Mouse (Mus musculus): Measurements from ENCODE around the gene Xlr5c. TPM values are rescaled to one million over a fixed set of nuclear protein-coding genes. Genes with fewer than 3 reads are reported as not detected.

Xlr5c gene
- polyA plus RNA-seq, 1 experiment from 2014 or later: not detected

Other genes with a start within 250 kb of the Xlr5c start
- gene Pnma3, start 228.2 kb downstream of the Xlr5c start, polyA plus RNA-seq (2016; fragmentation: Nextera tagmentation; extraction: Ambion mirVana): 1.1 TPM in 2 replicates
- 0.97 and 1.0 TPM in 2 replicates for gene Xlr4a, start 210.5 kb downstream of the Xlr5c start, polyA plus RNA-seq (2016; fragmentation: Nextera tagmentation; extraction: Ambion mirVana)
- 4.2 and 6.4 TPM in 2 replicates for gene Xlr3a, start 195.9 kb downstream of the Xlr5c start, polyA plus RNA-seq (2016; fragmentation: Nextera tagmentation; extraction: Ambion mirVana)
- gene Gm14685, start 175.9 kb downstream of the Xlr5c start, polyA plus RNA-seq (2016; fragmentation: Nextera tagmentation; extraction: Ambion mirVana): 0.45 TPM in 1 of 2 replicates, not detected in the other
- not detected in 2 replicates for gene Xlr5b, start 144.2 kb downstream of the Xlr5c start, polyA plus RNA-seq (2016; fragmentation: Nextera tagmentation; extraction: Ambion mirVana)
- 0.15 and 0.51 TPM in 2 replicates for gene DXBay18, start 143.5 kb downstream of the Xlr5c start, polyA plus RNA-seq (2016; fragmentation: Nextera tagmentation; extraction: Ambion mirVana)
- not detected in 2 replicates for gene Spin2d, start 116.0 kb downstream of the Xlr5c start, polyA plus RNA-seq (2016; fragmentation: Nextera tagmentation; extraction: Ambion mirVana)
- 18.8 and 20.3 TPM in 2 replicates for gene Xlr3b, start 100.8 kb downstream of the Xlr5c start, polyA plus RNA-seq (2016; fragmentation: Nextera tagmentation; extraction: Ambion mirVana)
- gene Xlr4b, start 78.6 kb downstream of the Xlr5c start, polyA plus RNA-seq (2016; fragmentation: Nextera tagmentation; extraction: Ambion mirVana): 0.63 and 1.2 TPM in 2 replicates
- gene F8a, start 64.7 kb downstream of the Xlr5c start, polyA plus RNA-seq (2016; fragmentation: Nextera tagmentation; extraction: Ambion mirVana): 25.0 and 26.1 TPM in 2 replicates
- gene Xlr4c, start 49.8 kb downstream of the Xlr5c start, polyA plus RNA-seq (2016; fragmentation: Nextera tagmentation; extraction: Ambion mirVana): 0.81 TPM in 1 of 2 replicates, not detected in the other
- 0.35 and 0.43 TPM in 2 replicates for gene Xlr3c, start 27.6 kb downstream of the Xlr5c start, polyA plus RNA-seq (2016; fragmentation: Nextera tagmentation; extraction: Ambion mirVana)
- not detected in 2 replicates for gene Xlr5a, start within 50 bp of the Xlr5c start, polyA plus RNA-seq (2016; fragmentation: Nextera tagmentation; extraction: Ambion mirVana)
- gene Gm45015, start 43.9 kb upstream of the Xlr5c start, polyA plus RNA-seq (2016; fragmentation: Nextera tagmentation; extraction: Ambion mirVana): not detected in 2 replicates
- gene Zfp275, start 49.6 kb upstream of the Xlr5c start, polyA plus RNA-seq (2016; fragmentation: Nextera tagmentation; extraction: Ambion mirVana): 19.0 and 20.7 TPM in 2 replicates
- gene Gm18336, start 105.8 kb upstream of the Xlr5c start, polyA plus RNA-seq (2016; fragmentation: Nextera tagmentation; extraction: Ambion mirVana): not detected in 2 replicates
- gene Zfp92, start 118.1 kb upstream of the Xlr5c start, polyA plus RNA-seq (2016; fragmentation: Nextera tagmentation; extraction: Ambion mirVana): 0.14 and 0.23 TPM in 2 replicates
- gene Trex2, start 142.4 kb upstream of the Xlr5c start, polyA plus RNA-seq (2016; fragmentation: Nextera tagmentation; extraction: Ambion mirVana): not detected in 2 replicates
- gene Haus7, start 166.1 kb upstream of the Xlr5c start, polyA plus RNA-seq (2016; fragmentation: Nextera tagmentation; extraction: Ambion mirVana): 65.1 and 69.3 TPM in 2 replicates
- gene Bgn, start 190.6 kb upstream of the Xlr5c start, polyA plus RNA-seq (2016; fragmentation: Nextera tagmentation; extraction: Ambion mirVana): 43.9 and 49.2 TPM in 2 replicates
- gene Atp2b3, start 210.1 kb upstream of the Xlr5c start, polyA plus RNA-seq (2016; fragmentation: Nextera tagmentation; extraction: Ambion mirVana): 1.6 and 1.7 TPM in 2 replicates